Mouse (Mus musculus): ENCODE data around the gene Dlk2. TPM values are rescaled to one million over a fixed set of nuclear protein-coding genes. Genes with fewer than 3 reads are reported as not detected.

Dlk2 gene
- total and polyA plus RNA-seq, 2 experiments from 2014 or later, result 22.9 to 66.8 TPM

- WGBS, result 2% methylated on average over 42 of the region's 48 CpGs
- H3K9me3 ChIP-seq (ENCODE audit: low read length), result no peaks in the 10 kb centered on the region
- peak within 1 kb of the TSS; percentile 78 for H3K27ac ChIP-seq (ENCODE audit: low read depth, low read length)
- ATAC-seq (ENCODE audit: low FRiP score), result peak; percentile 85
- peak within 1 kb of the TSS; percentile 87 for H3K4me3 ChIP-seq (ENCODE audit: low read depth, low read length)
- no peaks in the 10 kb centered on the region for H3K27me3 ChIP-seq (ENCODE audit: insufficient read depth, low read length)
- H3K36me3 ChIP-seq (ENCODE audit: insufficient read depth, low read length), result peaks cover 45% of the 10 kb centered on the region
- no peak for TF ChIP-seq CTCF (IDR thresholded peaks at IDR 0.05)
- DNase-seq (ENCODE audit: low spot score), result peak; percentile 93
- H3K4me2 ChIP-seq (ENCODE audit: low read depth, low read length, poor library complexity, severe bottlenecking), result peak within 1 kb of the TSS; percentile 84
- peak within 1 kb of the TSS; percentile 86 for H3K9ac ChIP-seq (replicated peaks; ENCODE audit: low read length, poor library complexity, severe bottlenecking)
- peaks cover 11% of the 10 kb centered on the region; the same call in 1 of the 2 replicates for H3K4me1 ChIP-seq (ENCODE audit: insufficient read depth, low read length)
Observed at GRCm38 (mm10) chr17:46253452-46254084, 43.7 kb upstream of the Dlk2 start, which contains the start of gene Lrrc73. Lrrc73 (plus strand) TSS chr17:46253531.

GRCm38 (mm10) chr17:46254106-46254505 lies 43.1 kb upstream of the Dlk2 start:
- peaks cover 50% of the 10 kb centered on the region for H3K36me3 ChIP-seq (ENCODE audit: insufficient read depth, low read length)
- peak overlapping the region; percentile 86 for H3K9ac ChIP-seq (replicated peaks; ENCODE audit: low read length, poor library complexity, severe bottlenecking)
- peaks cover 11% of the 10 kb centered on the region; the same call in 1 of the 2 replicates for H3K4me1 ChIP-seq (ENCODE audit: insufficient read depth, low read length)
- H3K4me3 ChIP-seq (ENCODE audit: low read depth, low read length), result peak overlapping the region; percentile 87
- WGBS, result under 1% methylated on average over 46 of the region's 54 CpGs
- no peaks in the 10 kb centered on the region for H3K9me3 ChIP-seq (ENCODE audit: low read length)
- H3K4me2 ChIP-seq (ENCODE audit: low read depth, low read length, poor library complexity, severe bottlenecking), result peak overlapping the region; percentile 84
- TF ChIP-seq CTCF (IDR thresholded peaks at IDR 0.05), result no peak
- no peak for DNase-seq (ENCODE audit: low spot score)
- no peaks in the 10 kb centered on the region for H3K27me3 ChIP-seq (ENCODE audit: insufficient read depth, low read length)
- peak overlapping the region; percentile 78 for H3K27ac ChIP-seq (ENCODE audit: low read depth, low read length)
- peak; percentile 29 for ATAC-seq (ENCODE audit: low FRiP score)

DNA sequence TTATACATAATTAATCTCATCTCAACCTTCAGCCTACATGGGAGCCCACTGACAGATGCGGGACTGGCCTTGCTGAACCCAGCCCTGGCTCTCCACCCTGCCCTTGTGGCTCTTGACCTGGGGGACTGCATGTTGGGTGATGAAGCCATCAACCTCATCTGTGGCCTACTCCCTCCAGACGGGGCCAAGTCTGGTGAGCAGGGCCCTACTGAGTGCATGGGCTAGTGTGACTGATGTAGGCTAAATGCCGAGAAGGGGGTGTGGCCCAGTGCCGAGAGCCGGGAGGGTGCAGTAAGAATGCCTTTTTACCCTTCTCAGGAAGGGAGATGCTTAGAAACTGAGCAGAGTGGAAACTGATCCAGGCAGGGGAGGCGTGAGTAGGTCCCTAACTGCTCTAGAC lies 42.1 kb upstream of the Dlk2 start:
- DNase-seq (ENCODE audit: low spot score) (no peak), ATAC-seq (ENCODE audit: low FRiP score) (no peak)
- H3K9ac ChIP-seq (replicated peaks; ENCODE audit: low read length, poor library complexity, severe bottlenecking), result peak overlapping the region; percentile 86
- peaks cover 11% of the 10 kb centered on the region; the same call in 1 of the 2 replicates for H3K4me1 ChIP-seq (ENCODE audit: insufficient read depth, low read length)
- no peaks in the 10 kb centered on the region for H3K27me3 ChIP-seq (ENCODE audit: insufficient read depth, low read length)
- peak overlapping the region; percentile 84 for H3K4me2 ChIP-seq (ENCODE audit: low read depth, low read length, poor library complexity, severe bottlenecking)
- no peak for TF ChIP-seq CTCF (IDR thresholded peaks at IDR 0.05)
- H3K27ac ChIP-seq (ENCODE audit: low read depth, low read length), result no peak overlapping the region
- peak overlapping the region; percentile 87 for H3K4me3 ChIP-seq (ENCODE audit: low read depth, low read length)
- H3K9me3 ChIP-seq (ENCODE audit: low read length), result no peaks in the 10 kb centered on the region
- H3K36me3 ChIP-seq (ENCODE audit: insufficient read depth, low read length), result peaks cover 42% of the 10 kb centered on the region
- 26% methylated on average over 6 of the region's 6 CpGs for WGBS

DNA sequence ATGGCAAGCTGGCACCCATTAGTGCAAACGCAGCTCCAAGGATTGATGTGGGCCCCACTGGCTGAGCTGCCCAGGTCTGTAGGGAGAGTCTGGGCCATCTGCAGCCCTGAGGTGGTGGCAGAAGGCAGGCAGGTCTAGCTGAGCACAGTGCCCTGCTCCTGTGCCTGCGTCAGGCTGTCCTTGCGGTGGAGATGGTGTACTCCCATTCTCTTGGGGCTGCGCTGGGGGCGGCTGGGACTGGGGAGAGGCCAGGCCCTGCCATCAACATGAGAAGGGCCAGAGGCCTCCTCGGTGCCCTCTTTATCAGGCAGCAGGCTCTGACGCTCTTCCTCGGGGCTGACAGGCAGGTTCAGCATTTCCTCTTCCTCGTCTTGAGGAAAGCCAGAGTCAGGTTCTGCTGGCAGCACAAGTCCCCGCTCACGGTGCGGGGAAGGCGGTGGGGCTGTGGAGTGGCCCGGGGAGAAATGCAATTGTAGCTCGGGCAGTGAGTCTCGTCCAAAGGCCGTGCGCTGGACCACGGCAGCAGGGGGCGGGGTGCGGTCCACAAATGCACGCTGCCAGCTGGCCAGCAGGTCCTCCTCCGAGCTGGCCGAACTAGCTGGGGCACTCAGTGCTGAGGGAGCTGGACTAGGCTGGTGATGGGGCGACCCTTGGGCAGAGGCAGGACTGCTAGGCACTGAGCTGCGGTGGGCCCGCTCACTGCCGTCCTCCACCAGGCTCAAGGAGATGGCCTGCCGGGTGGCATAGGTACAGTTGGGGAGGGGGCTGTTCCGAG lies 38.8 kb upstream of the Dlk2 start:
- Histone ChIP-seq H3K27ac (ENCODE audit: low read depth, low read length) (no peak overlapping the region), H3K4me3 (ENCODE audit: low read depth, low read length) (no peak overlapping the region), H3K27me3 (ENCODE audit: insufficient read depth, low read length) (no peaks in the 10 kb centered on the region), H3K9ac (replicated peaks; ENCODE audit: low read length, poor library complexity, severe bottlenecking) (no peak overlapping the region), H3K36me3 (ENCODE audit: insufficient read depth, low read length) (peaks cover 37% of the 10 kb centered on the region), H3K9me3 (ENCODE audit: low read length) (no peaks in the 10 kb centered on the region), H3K4me2 (ENCODE audit: low read depth, low read length, poor library complexity, severe bottlenecking) (no peak overlapping the region), H3K4me1 (ENCODE audit: insufficient read depth, low read length) (peaks cover 6% of the 10 kb centered on the region; the same call in 1 of the 2 replicates)
- DNase-seq (ENCODE audit: low spot score) (no peak), ATAC-seq (ENCODE audit: low FRiP score) (no peak)
- TF ChIP-seq CTCF (IDR thresholded peaks at IDR 0.05), result no peak
- 77% methylated on average over 30 of the region's 30 CpGs for WGBS

GRCm38 (mm10) chr17:46259675-46260074 lies 37.5 kb upstream of the Dlk2 start:
- Histone ChIP-seq H3K9ac (replicated peaks; ENCODE audit: low read length, poor library complexity, severe bottlenecking) (no peak overlapping the region), H3K36me3 (ENCODE audit: insufficient read depth, low read length) (peaks cover 49% of the 10 kb centered on the region), H3K27me3 (ENCODE audit: insufficient read depth, low read length) (no peaks in the 10 kb centered on the region), H3K9me3 (ENCODE audit: low read length) (no peaks in the 10 kb centered on the region), H3K4me2 (ENCODE audit: low read depth, low read length, poor library complexity, severe bottlenecking) (no peak overlapping the region), H3K4me1 (ENCODE audit: insufficient read depth, low read length) (peaks cover 6% of the 10 kb centered on the region; the same call in 1 of the 2 replicates), H3K27ac (ENCODE audit: low read depth, low read length) (no peak overlapping the region), H3K4me3 (ENCODE audit: low read depth, low read length) (no peak overlapping the region)
- no peak for DNase-seq (ENCODE audit: low spot score)
- no peak for ATAC-seq (ENCODE audit: low FRiP score)
- no peak for TF ChIP-seq CTCF (IDR thresholded peaks at IDR 0.05)
- WGBS, result 89% methylated on average over 17 of the region's 17 CpGs

- 93% methylated on average over 5 of the region's 5 CpGs for WGBS
- Histone ChIP-seq H3K4me1 (ENCODE audit: insufficient read depth, low read length) (no peaks in the 10 kb centered on the region), H3K27me3 (ENCODE audit: insufficient read depth, low read length) (no peaks in the 10 kb centered on the region), H3K4me2 (ENCODE audit: low read depth, low read length, poor library complexity, severe bottlenecking) (no peak overlapping the region), H3K9me3 (ENCODE audit: low read length) (no peaks in the 10 kb centered on the region), H3K27ac (ENCODE audit: low read depth, low read length) (no peak overlapping the region), H3K9ac (replicated peaks; ENCODE audit: low read length, poor library complexity, severe bottlenecking) (no peak overlapping the region), H3K36me3 (ENCODE audit: insufficient read depth, low read length) (peaks cover 42% of the 10 kb centered on the region), H3K4me3 (ENCODE audit: low read depth, low read length) (no peak overlapping the region)
- DNase-seq (ENCODE audit: low spot score) (no peak), ATAC-seq (ENCODE audit: low FRiP score) (no peak)
- no peak for TF ChIP-seq CTCF (IDR thresholded peaks at IDR 0.05)
Observed at GRCm38 (mm10) chr17:46262201-46262694, 35.0 kb upstream of the Dlk2 start.

Measured in midbrain, postnatal 0 days (tissue).